Mouse (Mus musculus) ovary, postnatal 14 days (tissue): ENCODE data around the gene Zar1l.

Experiments
- DNase-seq: peaks from one replicate; pipeline ENCODE4 v3.0.0; 2022; ENCODE audit warnings: low spot score

Gene Zar1l

DNA sequence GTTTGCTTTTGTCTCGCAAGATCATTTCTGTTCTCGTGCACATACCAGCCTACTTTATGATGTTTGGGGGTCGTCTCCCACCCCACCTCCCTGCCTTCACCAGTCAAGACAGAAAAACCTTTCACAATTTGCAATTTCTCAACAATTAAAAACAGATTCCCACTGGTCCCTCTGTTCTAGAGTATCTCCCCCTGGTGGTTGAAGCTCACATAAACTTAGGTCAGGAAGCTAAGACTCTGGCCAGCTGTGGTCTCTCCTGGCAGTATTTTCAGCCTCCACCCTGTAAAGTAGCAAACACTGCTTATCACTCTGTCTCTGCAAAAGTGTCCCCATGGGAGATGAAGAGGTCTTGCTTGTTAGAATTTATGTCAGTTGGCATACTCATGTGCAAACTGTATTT, 32.8 kb downstream of the Zar1l start:
- peak; percentile 46 for DNase-seq

DNA sequence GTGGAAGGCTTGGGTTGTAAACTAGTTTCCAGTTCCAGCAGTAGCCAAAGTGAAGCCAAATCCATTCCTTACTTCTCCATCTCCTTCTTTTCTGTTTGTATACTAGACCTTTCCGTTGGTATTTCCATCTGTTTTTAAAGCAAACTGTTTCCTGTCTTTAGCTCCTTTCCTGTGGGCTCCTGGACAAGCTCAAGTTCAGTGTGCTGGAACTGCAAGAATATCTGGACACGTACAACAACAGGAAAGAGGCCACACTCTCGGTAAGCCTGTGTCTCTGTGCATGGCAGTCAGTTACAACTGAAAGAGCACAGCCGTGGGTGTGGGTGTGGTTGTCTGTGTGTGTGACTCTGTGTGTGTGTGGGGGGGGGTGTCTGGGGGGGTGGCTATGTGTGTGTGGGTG, 39.4 kb downstream of the Zar1l start:
- DNase-seq: no peak

- DNase-seq: no peak
Observed at GRCm38 (mm10) chr5:150477364-150477763, 40.6 kb downstream of the Zar1l start.

- DNase-seq: no peak
Observed at GRCm38 (mm10) chr5:150468431-150468830, 49.5 kb downstream of the Zar1l start.

- DNase-seq: peak; percentile 69
Observed at GRCm38 (mm10) chr5:150466132-150466531, 51.8 kb downstream of the Zar1l start.

DNA sequence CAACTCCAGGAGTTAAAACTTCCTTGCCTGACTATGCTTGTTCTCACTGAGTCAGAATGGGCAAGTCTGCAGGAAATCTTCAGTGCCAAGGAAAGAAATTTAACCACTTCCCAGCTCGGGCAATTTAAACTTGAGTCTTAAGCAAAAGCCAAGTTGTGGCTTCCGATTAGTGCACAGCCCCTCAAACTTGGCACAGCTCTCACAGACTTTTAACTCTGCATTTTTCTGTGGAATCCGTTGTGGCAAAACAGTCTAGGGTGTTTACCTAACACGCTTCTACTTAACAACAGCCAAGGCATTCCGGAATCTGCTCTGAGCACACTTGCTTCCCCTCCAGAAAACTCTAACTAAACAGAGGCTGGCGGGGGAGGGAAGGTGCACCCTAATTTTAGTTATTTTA, 52.7 kb downstream of the Zar1l start:
- DNase-seq: no peak

DNA sequence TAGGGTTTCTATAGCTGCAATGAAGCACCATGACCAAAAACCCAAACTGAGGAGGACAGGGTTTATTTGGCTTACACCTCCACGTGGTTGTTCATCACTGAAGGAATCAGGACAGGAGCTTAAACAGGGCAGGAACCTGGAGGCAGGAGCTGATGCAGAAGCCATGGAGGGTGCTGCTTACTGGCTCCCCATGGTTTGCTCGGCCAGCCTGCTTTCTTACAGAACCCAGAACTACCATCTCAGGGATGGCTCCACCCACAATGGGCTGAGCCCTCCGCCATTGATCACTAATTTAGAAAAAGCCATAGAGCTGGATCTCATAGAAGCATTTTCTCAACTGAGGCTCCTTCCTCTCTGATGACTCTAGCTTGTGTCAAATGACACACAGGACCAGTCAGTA, 53.2 kb downstream of the Zar1l start:
- no peak for DNase-seq

DNA sequence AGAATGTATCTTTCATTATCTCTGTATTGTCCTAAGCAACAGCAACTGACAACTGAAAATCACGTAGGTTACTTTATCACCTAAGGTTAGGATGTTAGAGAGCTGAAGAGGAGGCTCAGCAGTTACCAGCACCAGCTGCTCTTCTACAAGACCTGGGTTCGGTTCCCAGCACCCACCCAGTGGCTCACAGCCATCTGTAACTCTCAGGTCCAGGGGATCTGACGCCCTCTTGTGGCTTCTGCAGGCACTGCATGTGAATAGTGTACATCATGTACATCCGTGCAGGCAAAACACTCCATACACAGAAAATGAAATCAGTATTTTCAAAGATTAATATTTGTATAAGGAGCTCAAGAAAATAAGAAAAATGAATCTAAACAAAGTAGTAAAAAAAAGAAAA, 58.2 kb downstream of the Zar1l start:
- no peak for DNase-seq

DNA sequence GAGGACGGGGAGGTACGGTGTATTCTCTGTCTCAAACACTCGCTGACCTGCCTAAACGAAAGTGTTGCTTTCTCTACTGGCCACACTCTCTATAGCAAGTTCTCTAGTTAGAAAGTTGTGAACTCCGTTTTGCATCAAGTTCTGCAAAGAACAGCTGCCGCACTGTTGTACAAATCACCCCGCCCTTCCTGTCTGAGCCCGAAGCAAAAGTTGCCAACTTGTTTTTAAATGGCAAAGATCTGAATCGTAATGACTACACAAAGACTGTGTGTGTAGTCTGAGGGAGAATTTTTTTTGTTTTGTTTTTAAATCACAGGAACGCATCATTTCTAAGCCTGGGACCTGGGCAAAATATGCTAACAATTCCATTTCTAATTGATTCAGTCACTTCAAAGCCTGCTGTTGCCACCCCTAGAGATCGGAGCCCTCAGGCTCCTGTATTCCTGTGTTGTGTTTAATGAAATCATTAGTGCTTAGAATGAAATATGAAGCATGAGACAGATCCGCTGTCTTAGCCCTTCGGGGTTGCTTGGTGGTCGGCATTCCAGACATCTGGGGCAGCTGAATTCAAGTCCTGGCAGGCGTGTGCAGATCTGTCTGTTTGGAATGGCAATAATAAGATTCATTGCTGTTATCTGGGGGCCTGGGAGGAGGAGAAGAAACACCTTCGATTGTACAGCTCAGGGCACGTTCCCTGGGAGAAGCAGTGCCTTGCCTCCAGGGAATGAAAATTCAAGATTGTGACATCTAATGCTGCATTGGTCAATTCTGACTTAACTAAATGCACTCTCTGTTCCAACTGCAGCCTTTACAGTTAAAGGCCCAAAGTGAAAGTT, 59.8 kb downstream of the Zar1l start:
- no peak for DNase-seq

GRCm38 (mm10) chr5:150457165-150457903, 60.6 kb downstream of the Zar1l start:
- no peak for DNase-seq
